ENCODE assay signal across 25 mouse cellular contexts in the genomic region with DNA sequence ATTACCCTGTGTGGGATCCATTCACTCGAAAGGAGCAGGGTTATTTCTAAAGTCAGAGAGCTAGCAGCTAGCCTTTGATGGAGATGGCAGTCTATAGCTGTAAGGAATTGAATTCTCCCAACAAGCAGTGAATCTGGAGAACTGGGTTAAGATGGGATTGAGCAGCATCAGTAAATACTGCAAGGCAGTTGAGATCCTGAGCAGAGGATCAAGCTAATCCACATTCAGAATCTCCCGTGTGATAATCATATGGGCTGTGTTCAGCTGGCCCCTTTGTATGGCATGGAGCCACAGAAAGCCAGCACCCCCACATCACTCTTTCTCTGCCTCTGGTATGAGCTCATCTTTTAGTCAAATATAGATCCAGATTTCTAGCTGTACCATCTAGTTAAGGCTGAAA.
"Had no signal": no experiment of that assay in that cellular context is flagged by ENCODE, and none has a peak within 500 bp of the region (broad histone marks: within the 10 kb centered on the region; RNA-seq: fewer than 3 reads in every experiment).

No protein-coding gene starts in this region.

- H3K27ac ChIP-seq: heart, adult 2 months; heart, embryonic 13.5 days; heart, embryonic 15.5 days; hindbrain, embryonic 13.5 days; hindbrain, embryonic 15.5 days; hindbrain, postnatal 0 days; kidney, embryonic 15.5 days; kidney, postnatal 0 days; limb, embryonic 13.5 days; limb, embryonic 15.5 days; liver, embryonic 12.5 days had no signal

- H3K27me3 ChIP-seq: heart, embryonic 13.5 days; heart, embryonic 15.5 days; hindbrain, embryonic 13.5 days; hindbrain, embryonic 15.5 days; kidney, embryonic 15.5 days; limb, embryonic 13.5 days; limb, embryonic 15.5 days; liver, embryonic 12.5 days had no signal

- H3K9ac ChIP-seq: heart, embryonic 13.5 days; heart, embryonic 15.5 days; hindbrain, embryonic 13.5 days; hindbrain, embryonic 15.5 days; kidney, embryonic 15.5 days; limb, embryonic 13.5 days; limb, embryonic 15.5 days; liver, embryonic 12.5 days had no signal

- H3K9me3 ChIP-seq: heart, embryonic 15.5 days; hindbrain, embryonic 15.5 days; kidney, embryonic 15.5 days; limb, embryonic 15.5 days had no signal

- H3K4me3 ChIP-seq: heart, adult 2 months; heart, embryonic 13.5 days; heart, embryonic 15.5 days; hindbrain, embryonic 13.5 days; hindbrain, embryonic 15.5 days; kidney, embryonic 15.5 days; limb, embryonic 13.5 days; limb, embryonic 15.5 days; liver, embryonic 12.5 days had no signal

- H3K4me2 ChIP-seq: heart, embryonic 11.5 days; heart, embryonic 13.5 days; heart, embryonic 15.5 days; hindbrain, embryonic 13.5 days; hindbrain, embryonic 15.5 days; kidney, embryonic 15.5 days; limb, embryonic 13.5 days; limb, embryonic 15.5 days; liver, embryonic 12.5 days had no signal

- H3K4me1 ChIP-seq: heart, embryonic 13.5 days; heart, embryonic 15.5 days; hindbrain, embryonic 13.5 days; hindbrain, embryonic 15.5 days; kidney, embryonic 15.5 days; limb, embryonic 13.5 days; limb, embryonic 15.5 days; liver, embryonic 12.5 days had no signal

- H3K36me3 ChIP-seq: heart, embryonic 13.5 days; heart, embryonic 15.5 days; hindbrain, embryonic 13.5 days; hindbrain, embryonic 15.5 days; kidney, embryonic 15.5 days; limb, embryonic 13.5 days; limb, embryonic 15.5 days; liver, embryonic 12.5 days had no signal

- DNase-seq: gastrocnemius, postnatal 14 days; gastrocnemius, postnatal 36 days; heart, adult 11 months; heart, adult 2 months; heart, postnatal 14 days; heart, postnatal 36 days; kidney, adult 18-20 months; kidney, adult 9 months; kidney, postnatal 14 days; kidney, postnatal 36 days; layer of hippocampus, adult 9-11 months; layer of hippocampus, postnatal 36 days; left cerebral cortex, postnatal 4 days had no signal

- ATAC-seq: hindbrain, postnatal 0 days; intestine, postnatal 0 days; liver, embryonic 12.5 days had no signal
